Mouse (Mus musculus) gastrocnemius, postnatal 25 days (tissue): Measurements from ENCODE around the gene Pard6a. TPM values are rescaled to one million over a fixed set of nuclear protein-coding genes. Genes with fewer than 3 reads are reported as not detected.
A peak's percentile ranks its signal among the peaks of the same experiment; 100 is the strongest.

Experiments
- DNase-seq: peaks from one replicate; pipeline ENCODE4 v3.0.0; 2022
- long read RNA-seq, 2 experiments: library from polyadenylated mRNA; stranded (forward); transcript quantifications; one replicate each; pipeline ENCODE4 v2.0.0; 2021
- total RNA-seq, 2 experiments: library from RNA; stranded (reverse); gene quantifications; 1 replicate in 1 of 2; 2 replicates in 1 of 2; pipeline ENCODE4 v1.2.3; 2021

Gene Pard6a
- 1 to 10 TPM; 5.4 to 5.7 TPM for total RNA-seq
- long read RNA-seq, experiment 1, transcript Pard6a-206 (3 exons, 678 nt), result major isoform, 5 of 13 reads
- long read RNA-seq, experiment 1, partial matches to known transcripts, result 0 of 13 reads
- long read RNA-seq, experiment 1, other reads (novel, unspliced or antisense), result 5 of 13 reads
- long read RNA-seq, experiment 2, partial matches to known transcripts, result 2 of 16 reads
- long read RNA-seq, experiment 2, other reads (novel, unspliced or antisense), result 5 of 16 reads

- DNase-seq, result peak; percentile 91
These were observed at the start of gene Pard6a, which contains the start of gene Acd for GRCm38 (mm10) chr8:105700966-105701824. Gene Pard6a, plus strand, starts transcription at chr8:105701148. Gene Acd, minus strand, starts transcription at chr8:105701102.

GRCm38 (mm10) chr8:105657641-105658040 is 43.3 kb upstream of the Pard6a start:
- no peak for DNase-seq

GRCm38 (mm10) chr8:105661167-105661566 is 39.8 kb upstream of the Pard6a start:
- no peak for DNase-seq

- DNase-seq, result no peak
These were observed 23.1 kb upstream of the Pard6a start for GRCm38 (mm10) chr8:105677891-105678290.

- DNase-seq, result no peak
These were observed 15.6 kb upstream of the Pard6a start for GRCm38 (mm10) chr8:105685325-105685724.

- peak; percentile 65 for DNase-seq
These were observed 15.1 kb upstream of the Pard6a start, which contains the start of gene Carmil2 for GRCm38 (mm10) chr8:105685796-105686308. Gene Carmil2, plus strand, starts transcription at chr8:105686274.

GRCm38 (mm10) chr8:105686551-105686950 is 14.4 kb upstream of the Pard6a start:
- DNase-seq, result no peak

GRCm38 (mm10) chr8:105687512-105687911 is 13.4 kb upstream of the Pard6a start:
- no peak for DNase-seq

GRCm38 (mm10) chr8:105688242-105688752 is 12.7 kb upstream of the Pard6a start:
- DNase-seq, result no peak

- no peak for DNase-seq
These were observed 11.5 kb upstream of the Pard6a start for GRCm38 (mm10) chr8:105689256-105689982.

- DNase-seq, result no peak
These were observed 11.0 kb upstream of the Pard6a start for GRCm38 (mm10) chr8:105689983-105690360.

GRCm38 (mm10) chr8:105690978-105691377 is 10.0 kb upstream of the Pard6a start:
- no peak for DNase-seq

GRCm38 (mm10) chr8:105692449-105693182 is 8.3 kb upstream of the Pard6a start:
- DNase-seq, result no peak

GRCm38 (mm10) chr8:105693648-105694047 is 7.3 kb upstream of the Pard6a start:
- DNase-seq, result peak; percentile 45

- DNase-seq, result no peak
These were observed 6.7 kb upstream of the Pard6a start for GRCm38 (mm10) chr8:105694051-105694799.

GRCm38 (mm10) chr8:105695080-105695780 is 5.7 kb upstream of the Pard6a start:
- no peak for DNase-seq

- DNase-seq, result no peak
These were observed 3.7 kb upstream of the Pard6a start for GRCm38 (mm10) chr8:105697196-105697780.

GRCm38 (mm10) chr8:105698734-105699133 is 2.2 kb upstream of the Pard6a start:
- DNase-seq, result no peak

GRCm38 (mm10) chr8:105699488-105700215 is 1.3 kb upstream of the Pard6a start:
- no peak for DNase-seq
